Mouse (Mus musculus) left cerebral cortex, adult 18-20 months (tissue): ENCODE measurements at regions not wholly inside any gene's neighbourhood (a gene's known extent, or its start where the extent isn't known, plus 50 kb on each side); places are given as distances from the start of the nearest gene placed in this dataset.
"Not testable (repeated sequence)": the region's sequence is repeated elsewhere in the genome, so short reads cannot be mapped to it uniquely, and the experiment has no call there.

Source experiments
- DNase-seq, 2 experiments: peaks; one replicate each; pipeline ENCODE4 v3.0.0; 2021 to 2022; ENCODE audit warnings: low spot score in 2 of 2, mixed read lengths in 1 of 2

DNA sequence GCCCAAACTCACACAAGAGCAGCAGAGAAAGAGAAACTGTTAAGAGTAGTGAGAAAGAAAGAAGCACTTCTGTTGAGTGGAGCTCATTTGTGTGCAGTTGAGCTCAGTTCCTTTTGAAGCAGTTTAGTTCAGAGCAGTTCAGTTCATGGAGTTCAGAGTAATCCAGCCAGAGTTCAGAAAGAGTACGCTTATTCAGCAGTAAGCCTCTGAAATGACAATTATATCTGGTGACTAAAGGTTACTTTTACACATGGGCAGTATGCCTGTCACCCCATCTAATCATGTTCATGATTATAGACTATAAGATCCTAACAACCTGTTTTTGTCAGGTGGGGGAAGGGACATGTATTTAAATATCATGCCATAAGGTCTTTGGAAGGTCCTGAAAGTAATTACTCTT is 333.9 kb upstream of the Klf6 start:
- no peak for DNase-seq

DNA sequence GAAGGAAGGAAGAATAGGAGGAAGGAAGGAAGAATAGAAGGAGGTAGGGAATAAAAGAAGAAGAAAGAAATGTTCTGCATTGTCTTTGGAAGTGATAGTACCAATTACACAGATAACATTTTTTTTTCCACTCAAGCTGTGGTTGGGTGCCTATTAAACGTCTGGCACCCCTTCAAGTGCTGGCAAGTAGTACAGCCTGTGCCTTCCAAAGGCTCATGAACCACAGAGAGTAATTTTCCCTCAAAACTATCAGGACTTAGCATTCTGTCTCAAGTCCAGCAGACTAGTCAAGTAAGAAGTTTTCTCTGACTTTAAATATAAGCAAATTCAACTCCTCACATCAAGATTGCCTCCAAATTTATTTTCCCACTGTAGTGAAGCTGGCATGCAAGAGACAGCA is 321.0 kb upstream of the Klf6 start:
- DNase-seq: no peak

DNA sequence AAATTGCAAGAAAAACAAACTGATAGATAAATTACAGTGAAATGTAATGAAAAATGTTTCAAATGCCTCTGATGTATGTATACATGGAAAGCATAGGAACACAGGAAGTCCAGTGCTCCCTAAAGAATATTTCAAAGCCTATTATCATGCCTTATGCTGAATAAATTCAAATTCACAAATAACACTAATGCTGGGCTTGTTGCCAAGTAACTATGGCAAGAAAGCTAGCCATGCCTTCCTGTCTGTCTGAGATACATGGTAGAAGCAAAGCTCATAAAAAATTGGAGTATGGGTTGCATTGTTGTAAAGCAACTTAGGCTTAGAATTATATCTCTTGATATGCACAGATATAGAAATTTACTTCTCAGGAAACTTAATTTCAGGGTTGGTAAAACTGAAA is 315.8 kb upstream of the Klf6 start:
- no peak for DNase-seq

DNA sequence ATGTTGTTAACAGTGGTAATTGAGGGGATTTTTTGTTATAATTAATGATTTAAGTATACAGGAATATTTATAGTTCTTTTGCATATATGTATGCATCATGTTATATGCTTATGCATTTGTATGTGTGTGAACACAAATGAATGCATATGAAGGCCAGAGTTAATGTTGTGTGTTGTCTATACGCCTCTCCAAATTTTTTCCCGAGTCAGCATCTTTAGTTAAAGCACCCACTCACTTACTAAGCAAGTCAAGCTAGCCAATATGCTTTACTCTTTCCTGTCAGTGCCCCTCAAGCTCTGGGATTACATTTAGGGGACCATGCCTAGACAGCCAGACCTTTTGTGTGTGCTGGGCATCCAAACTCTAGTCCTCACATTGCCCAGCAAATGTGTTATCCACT is 315.3 kb upstream of the Klf6 start:
- no peak for DNase-seq

DNA sequence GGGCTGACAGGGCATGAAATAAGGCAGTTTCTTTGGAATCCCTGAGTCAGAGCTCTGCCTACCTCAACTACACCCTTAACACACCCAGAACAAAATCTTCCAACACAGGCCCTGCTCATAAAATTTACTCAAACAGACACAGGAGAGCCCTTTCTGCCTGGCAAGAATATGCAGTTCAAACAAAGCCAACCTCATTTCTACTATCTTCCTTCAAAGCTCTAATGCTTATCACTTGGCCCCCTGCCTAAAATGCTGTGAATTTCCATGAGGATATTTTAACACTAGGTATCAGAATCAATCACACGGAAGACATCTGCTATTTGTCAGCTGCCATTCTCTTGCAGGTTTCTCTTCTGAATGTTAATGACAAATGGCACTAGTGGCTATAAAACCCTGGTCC is 314.3 kb upstream of the Klf6 start:
- DNase-seq: no peak

DNA sequence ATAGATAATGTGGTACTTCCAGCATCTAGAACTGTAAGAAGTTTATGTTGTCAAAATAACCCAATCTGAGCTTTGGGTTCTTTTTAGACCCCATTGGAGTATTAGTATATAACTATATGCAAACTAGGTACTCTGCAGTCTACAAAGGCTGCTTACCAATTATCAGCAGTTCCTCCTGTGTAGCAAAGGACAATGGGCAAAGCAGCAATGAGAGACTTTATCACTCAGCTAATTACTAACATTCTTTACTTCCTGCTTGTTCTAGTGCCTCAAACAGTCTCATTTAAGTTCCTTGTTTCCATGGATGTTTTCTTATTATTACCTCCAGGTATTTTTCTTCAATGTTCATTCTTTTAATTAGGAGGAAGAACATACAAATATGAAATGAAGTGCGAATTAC is 312.5 kb upstream of the Klf6 start:
- DNase-seq: no peak

DNA sequence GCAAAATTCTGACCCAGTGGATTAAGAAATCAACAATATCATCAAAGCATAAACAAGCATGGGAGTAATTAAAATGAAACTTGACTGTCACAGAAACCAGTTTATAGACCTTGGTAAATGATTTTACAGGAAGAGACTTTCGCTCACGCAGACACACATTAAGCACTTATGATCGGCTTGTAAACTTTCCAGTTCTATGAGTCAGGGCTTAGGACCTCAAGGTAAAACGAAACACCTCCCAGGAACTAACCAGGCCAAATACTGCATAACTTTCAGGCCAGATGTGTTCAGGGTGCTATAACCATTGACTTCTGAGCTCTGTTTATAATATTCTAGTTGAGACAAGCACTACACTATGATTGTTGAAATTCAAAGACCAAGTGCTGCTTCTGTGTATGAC is 312.1 kb upstream of the Klf6 start:
- DNase-seq: no peak

DNA sequence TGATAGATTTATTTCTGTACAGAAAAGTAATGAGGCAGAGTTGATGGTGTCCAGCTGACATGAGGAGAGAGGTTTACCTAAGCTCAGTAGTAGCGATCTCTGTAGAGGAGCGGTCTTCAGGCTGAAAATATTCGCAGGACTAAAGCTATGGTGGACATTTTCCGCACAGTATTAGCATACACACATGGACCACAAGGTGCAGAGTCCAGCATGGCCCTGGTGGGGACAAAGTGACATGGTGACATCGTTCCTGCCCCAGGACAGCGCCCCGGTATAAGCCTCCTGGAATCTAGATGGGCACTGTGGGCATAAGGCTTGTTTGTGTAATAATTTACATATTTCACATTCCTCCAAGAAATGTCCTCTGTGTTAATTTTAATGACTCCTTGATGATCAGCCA is 311.5 kb upstream of the Klf6 start:
- no peak for DNase-seq

DNA sequence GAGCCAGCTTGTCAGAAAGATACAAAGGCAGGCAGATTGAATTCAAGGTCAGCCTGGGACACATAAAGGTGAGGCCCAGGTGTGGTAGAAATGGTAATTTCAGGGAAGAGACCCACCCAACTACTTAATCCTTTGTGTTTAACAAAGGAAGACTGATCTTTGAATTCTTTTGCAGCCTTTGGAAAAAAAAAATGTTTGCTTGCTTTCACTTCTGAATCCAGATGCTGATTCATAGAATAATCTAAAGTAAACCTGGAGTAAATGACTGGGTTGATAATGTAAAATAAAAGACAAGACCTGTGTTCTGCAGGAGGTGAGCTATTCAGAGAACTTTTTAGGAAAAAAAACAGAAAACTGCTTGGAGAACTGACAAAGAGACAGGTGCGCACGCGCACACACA is 310.9 kb upstream of the Klf6 start:
- DNase-seq: no peak

DNA sequence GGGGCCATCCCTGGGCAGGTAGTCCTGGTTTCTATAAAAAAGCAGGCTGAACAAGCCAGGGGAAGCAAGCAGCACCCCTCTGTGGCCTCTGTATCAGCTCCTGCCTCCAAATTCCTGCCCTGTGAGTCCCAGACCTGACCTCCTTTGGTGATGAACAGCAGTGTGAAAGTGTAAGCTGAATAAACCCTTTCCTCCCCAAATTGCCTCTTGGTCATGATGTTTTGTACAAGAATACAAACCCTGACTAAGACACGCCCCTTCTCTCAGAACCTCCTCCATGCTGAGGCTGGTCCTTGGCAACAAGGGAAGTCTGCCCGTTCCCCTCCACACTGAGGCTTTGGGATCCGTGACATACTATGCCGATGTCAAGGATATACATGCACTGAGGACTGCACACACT is 310.2 kb upstream of the Klf6 start:
- DNase-seq: no peak

GRCm38 (mm10) chr13:5553461-5553860 is 307.8 kb upstream of the Klf6 start:
- no peak for DNase-seq

DNA sequence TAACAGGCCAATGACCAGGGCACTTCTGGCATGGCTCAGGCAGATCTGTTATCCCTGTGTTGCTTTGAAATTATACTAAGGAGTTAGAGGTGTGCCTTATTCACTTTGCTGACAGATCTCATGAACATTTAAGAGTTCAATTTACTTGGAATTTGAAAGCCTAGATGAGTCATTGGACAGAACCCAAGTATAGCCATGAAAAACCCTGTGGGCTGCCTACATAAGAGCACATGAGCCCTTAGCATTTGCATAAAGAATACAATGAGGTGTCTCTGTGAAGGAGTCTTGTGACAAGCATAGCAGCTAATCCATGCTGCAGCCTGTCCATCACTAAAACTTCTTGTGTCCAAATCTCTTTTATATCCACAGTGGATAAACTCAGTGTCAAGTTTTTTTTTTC is 303.2 kb upstream of the Klf6 start:
- no peak for DNase-seq

- DNase-seq: no peak
These were observed 294.8 kb upstream of the Klf6 start for GRCm38 (mm10) chr13:5566479-5566878.

GRCm38 (mm10) chr13:5566896-5567295 is 294.4 kb upstream of the Klf6 start:
- DNase-seq: no peak

DNA sequence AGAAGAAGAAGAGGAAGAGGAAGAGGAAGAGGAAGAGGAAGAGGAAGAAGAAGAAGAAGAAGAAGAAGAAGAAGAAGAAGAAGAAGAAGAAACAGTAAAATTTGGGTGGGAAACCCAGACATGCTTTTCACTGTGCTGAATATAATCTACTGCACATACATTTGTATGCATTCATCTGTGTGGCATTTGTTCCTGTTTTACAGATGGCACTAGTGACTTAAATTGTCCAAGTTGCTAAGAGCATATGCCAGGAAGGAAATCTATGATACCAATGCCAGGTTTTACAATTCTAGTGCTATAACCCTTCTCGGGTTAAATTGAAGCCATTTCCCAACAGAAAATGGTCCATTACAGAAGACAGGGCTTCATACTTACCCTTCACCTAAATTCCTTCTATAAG is 291.7 kb upstream of the Klf6 start:
- DNase-seq: no peak

DNA sequence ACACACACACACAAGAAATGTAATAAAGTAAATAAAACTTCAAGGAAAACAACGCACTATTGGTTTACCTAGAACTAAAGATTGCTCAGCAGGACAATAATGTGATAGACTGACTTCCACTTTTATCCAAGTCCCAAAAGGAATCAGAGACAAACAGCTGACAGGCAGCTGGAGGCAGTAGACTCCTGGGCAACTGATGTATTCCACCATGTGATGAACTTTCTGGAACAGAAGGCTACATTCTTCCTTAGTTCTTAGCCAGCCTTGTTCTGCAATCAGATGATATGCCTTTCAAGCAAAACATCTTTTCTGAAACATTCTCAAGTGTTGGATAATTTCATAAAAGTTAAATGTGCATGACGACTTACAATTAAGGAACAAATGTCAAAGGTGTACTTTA is 290.9 kb upstream of the Klf6 start:
- DNase-seq: no peak

DNA sequence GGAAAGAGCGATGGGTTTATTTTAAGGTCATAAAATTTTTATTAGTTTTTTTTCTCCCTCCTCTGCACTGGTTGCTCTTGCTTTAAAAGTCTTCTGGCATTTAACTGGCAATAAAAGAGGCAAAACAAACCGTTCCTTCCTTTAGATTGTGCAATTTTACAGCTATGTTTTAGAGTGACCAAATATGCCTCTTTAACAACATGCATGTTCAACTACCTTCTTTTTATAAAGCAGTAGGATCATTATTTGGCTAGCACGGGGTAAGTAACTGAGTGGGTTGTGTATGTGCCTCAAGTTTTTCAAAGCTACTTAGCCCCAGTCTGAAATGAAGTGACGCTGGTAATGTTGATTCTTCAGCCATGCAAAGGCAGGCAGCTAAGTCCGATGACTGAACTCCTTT is 284.7 kb upstream of the Klf6 start:
- no peak for DNase-seq

- not testable (repeated sequence) for DNase-seq
These were observed 277.6 kb upstream of the Klf6 start for GRCm38 (mm10) chr13:5583681-5584080.

GRCm38 (mm10) chr13:5587196-5587595 is 274.1 kb upstream of the Klf6 start:
- no peak for DNase-seq

DNA sequence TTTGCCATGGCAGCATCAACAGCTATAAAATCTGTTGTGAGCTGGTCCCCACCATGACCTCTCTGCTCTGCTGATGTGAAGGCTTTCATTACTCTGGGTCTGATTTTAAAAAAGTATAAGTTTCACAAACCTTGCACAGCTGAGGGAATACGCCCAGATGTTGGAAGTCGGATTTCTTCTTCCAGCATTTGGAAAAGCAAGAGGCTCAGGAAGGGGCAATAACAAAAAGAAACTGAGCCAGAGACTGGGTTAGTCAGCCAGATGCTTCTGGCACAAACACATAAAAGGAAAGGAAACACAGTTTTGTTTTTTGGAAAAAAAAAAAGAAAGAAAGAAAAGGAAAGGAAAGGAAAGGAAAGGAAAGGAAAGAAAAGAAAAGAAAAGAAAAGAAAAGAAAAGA is 270.0 kb upstream of the Klf6 start:
- no peak for DNase-seq

DNA sequence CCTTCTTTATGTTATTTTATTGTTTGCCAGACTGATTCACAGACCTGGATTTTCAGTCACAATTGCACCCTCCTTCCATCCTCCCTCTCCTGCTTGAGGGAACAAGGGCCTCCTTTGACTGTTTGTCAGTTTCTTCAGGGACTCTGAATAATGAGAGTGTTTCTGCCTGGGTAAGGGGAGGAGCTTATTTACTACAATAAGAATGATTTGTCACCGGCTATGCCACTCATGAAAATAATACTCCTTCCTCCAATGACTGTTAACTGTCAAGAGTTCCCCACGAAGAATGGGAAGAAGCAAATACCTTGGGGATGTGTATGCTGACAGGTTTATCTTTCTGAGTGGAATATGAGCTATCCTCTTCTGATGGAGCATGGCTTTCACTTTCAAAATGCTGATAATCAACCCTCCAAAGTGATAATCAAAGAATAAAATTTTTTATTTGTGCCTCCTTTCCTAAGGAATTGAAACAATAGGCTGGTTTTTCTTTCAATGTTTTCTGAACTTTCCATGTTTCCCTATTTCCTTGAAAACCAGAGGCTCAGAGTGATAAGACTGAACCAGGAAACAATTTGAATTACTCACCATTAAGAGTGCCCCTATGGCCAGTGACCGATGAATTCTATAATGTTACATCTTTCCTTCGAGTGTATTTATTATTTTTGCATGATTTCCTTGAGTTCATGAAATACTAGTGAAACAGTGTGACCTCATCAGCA is 269.3 kb upstream of the Klf6 start:
- DNase-seq: no peak

- no peak for DNase-seq
These were observed 268.7 kb upstream of the Klf6 start for GRCm38 (mm10) chr13:5592556-5593061.

DNA sequence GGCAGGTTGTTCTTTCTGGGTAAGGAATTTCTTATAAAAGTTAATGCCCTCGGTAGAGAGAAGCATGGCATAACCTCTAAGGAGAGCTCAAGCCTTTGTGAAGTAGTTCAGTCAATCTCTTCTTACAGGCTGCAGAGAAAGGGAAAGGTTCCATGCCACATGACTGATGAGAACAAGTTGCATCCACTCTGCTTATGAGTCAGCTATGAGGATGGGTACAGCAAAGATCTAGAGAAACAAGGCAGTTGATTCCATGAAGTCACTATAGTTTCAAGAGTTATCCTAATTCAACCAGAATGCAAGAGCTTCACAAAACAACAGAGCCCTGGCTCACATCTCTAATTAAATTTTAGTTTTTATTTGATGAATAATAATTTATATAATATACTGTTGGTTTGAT is 259.6 kb upstream of the Klf6 start:
- no peak for DNase-seq
